Mouse (Mus musculus): ENCODE measurements at regions not wholly inside any gene's neighbourhood (a gene's known extent, or its start where the extent isn't known, plus 50 kb on each side); places are given as distances from the start of the nearest gene placed in this dataset.

GRCm38 (mm10) chr10:25118674-25119670, 188.7 kb downstream of the Akap7 start:
- DNase-seq (ENCODE audit: low read depth, low spot score) = no peak

GRCm38 (mm10) chr10:25114316-25114715, 187.0 kb upstream of the Arg1 start:
- DNase-seq (ENCODE audit: low read depth, low spot score) = no peak

GRCm38 (mm10) chr10:25112449-25113171, 185.3 kb upstream of the Arg1 start:
- no peak for DNase-seq (ENCODE audit: low read depth, low spot score)

GRCm38 (mm10) chr10:25111636-25112422, 184.5 kb upstream of the Arg1 start:
- DNase-seq (ENCODE audit: low read depth, low spot score) = no peak

GRCm38 (mm10) chr10:25111181-25111580, 183.9 kb upstream of the Arg1 start:
- no peak for DNase-seq (ENCODE audit: low read depth, low spot score)

GRCm38 (mm10) chr10:25098070-25098469, 170.8 kb upstream of the Arg1 start:
- DNase-seq (ENCODE audit: low read depth, low spot score) = no peak

- no peak for DNase-seq (ENCODE audit: low read depth, low spot score)
Observed at GRCm38 (mm10) chr10:25089705-25090386, 162.6 kb upstream of the Arg1 start.

GRCm38 (mm10) chr10:25086745-25087144, 159.5 kb upstream of the Arg1 start:
- DNase-seq (ENCODE audit: low read depth, low spot score) = no peak

- DNase-seq (ENCODE audit: low read depth, low spot score) = no peak
Observed at GRCm38 (mm10) chr10:25082930-25083329, 155.6 kb upstream of the Arg1 start.

- DNase-seq (ENCODE audit: low read depth, low spot score) = no peak
Observed at GRCm38 (mm10) chr10:25072617-25073016, 145.3 kb upstream of the Arg1 start.

- no peak for DNase-seq (ENCODE audit: low read depth, low spot score)
Observed at GRCm38 (mm10) chr10:25068301-25068700, 141.0 kb upstream of the Arg1 start.

- no peak for DNase-seq (ENCODE audit: low read depth, low spot score)
Observed at GRCm38 (mm10) chr10:25064701-25065362, 137.5 kb upstream of the Arg1 start.

- no peak for DNase-seq (ENCODE audit: low read depth, low spot score)
Observed at GRCm38 (mm10) chr10:25061402-25062055, 134.2 kb upstream of the Arg1 start.

GRCm38 (mm10) chr10:25058694-25059093, 131.4 kb upstream of the Arg1 start:
- no peak for DNase-seq (ENCODE audit: low read depth, low spot score)

GRCm38 (mm10) chr10:25051998-25052397, 124.7 kb upstream of the Arg1 start:
- no peak for DNase-seq (ENCODE audit: low read depth, low spot score)

GRCm38 (mm10) chr10:25051368-25051874, 124.1 kb upstream of the Arg1 start:
- DNase-seq (ENCODE audit: low read depth, low spot score) = no peak

- DNase-seq (ENCODE audit: low read depth, low spot score) = no peak
Observed at GRCm38 (mm10) chr10:25041221-25041620, 113.9 kb upstream of the Arg1 start.

GRCm38 (mm10) chr10:25039926-25040325, 112.6 kb upstream of the Arg1 start:
- no peak for DNase-seq (ENCODE audit: low read depth, low spot score)

GRCm38 (mm10) chr10:25036928-25037327, 109.6 kb upstream of the Arg1 start:
- DNase-seq (ENCODE audit: low read depth, low spot score) = no peak

GRCm38 (mm10) chr10:25035363-25035762, 108.1 kb upstream of the Arg1 start:
- DNase-seq (ENCODE audit: low read depth, low spot score) = no peak
